In the genomic region with DNA sequence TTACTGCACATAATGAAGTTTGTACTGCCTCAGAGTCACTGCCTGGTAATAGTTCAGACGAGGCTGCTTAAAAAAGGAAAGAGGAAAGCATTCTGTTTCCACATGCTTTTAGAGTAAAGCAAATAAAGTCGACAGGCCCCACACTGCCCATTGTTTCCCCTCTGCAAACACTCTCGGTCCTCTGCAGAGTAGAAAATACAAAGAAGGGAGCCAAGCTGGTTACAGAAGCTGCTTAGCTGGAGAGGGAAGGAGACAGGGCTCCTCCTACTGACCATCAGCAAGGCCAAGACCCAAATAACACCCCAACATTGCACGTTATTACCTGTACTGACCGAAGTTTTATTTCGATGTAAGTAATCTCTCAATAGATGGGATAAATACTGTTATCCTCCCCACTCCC, we compare ENCODE assay signal across 16 mouse cellular contexts. TPM values are rescaled to one million over a fixed set of nuclear protein-coding genes. Genes with fewer than 3 reads are reported as not detected.
A peak's percentile ranks its signal among the peaks of the same experiment; 100 is the strongest.
DNase-seq lines count a peak whose midpoint lies in the region; ATAC-seq and TF ChIP-seq lines count a peak whose summit lies in the region.
"Had no signal": no experiment of that assay in that cellular context is flagged by ENCODE, and none has a peak within 500 bp of the region (broad histone marks: within the 10 kb centered on the region; RNA-seq: fewer than 3 reads in every experiment).

No protein-coding gene starts in this region.

- no peaks in the 10 kb centered on the region for H3K27me3 ChIP-seq in intestine, postnatal 0 days (replicated peaks; ENCODE audit: control insufficient read depth, insufficient read depth, low read length)
- H3K27me3 ChIP-seq in intestine, embryonic 15.5 days (replicated peaks), result no peaks in the 10 kb centered on the region
- H3K27me3 ChIP-seq: hindbrain, embryonic 15.5 days; limb, embryonic 13.5 days; neural tube, embryonic 12.5 days had no signal

- H3K9me3 ChIP-seq in intestine, postnatal 0 days (ENCODE audit: control insufficient read depth), result no peaks in the 10 kb centered on the region
- no peaks in the 10 kb centered on the region for H3K9me3 ChIP-seq in intestine, embryonic 15.5 days
- H3K9me3 ChIP-seq: hindbrain, embryonic 15.5 days; limb, embryonic 13.5 days; neural tube, embryonic 12.5 days had no signal

- no peak overlapping the region for H3K27ac ChIP-seq in intestine, postnatal 0 days (ENCODE audit: low read depth, low read length)
- no peak overlapping the region for H3K27ac ChIP-seq in intestine, embryonic 15.5 days
- H3K27ac ChIP-seq: hindbrain, embryonic 15.5 days; limb, embryonic 13.5 days; neural tube, embryonic 12.5 days had no signal

- no peak overlapping the region for H3K4me3 ChIP-seq in intestine, postnatal 0 days (ENCODE audit: low read depth, low read length)
- no peak overlapping the region for H3K4me3 ChIP-seq in intestine, embryonic 15.5 days (replicated peaks)
- H3K4me3 ChIP-seq: hindbrain, embryonic 15.5 days; limb, embryonic 13.5 days; neural tube, embryonic 12.5 days had no signal

- no peak for ATAC-seq in intestine, postnatal 0 days
- no peak for ATAC-seq in intestine, embryonic 15.5 days
- ATAC-seq: CD4-positive, CD25-positive, alpha-beta regulatory T cell, adult 4 months; forebrain, embryonic 14.5 days had no signal

- DNase-seq in NIH3T3 (ENCODE audit: low read depth), result peak; percentile 21
- peak; percentile 56 to 72 for DNase-seq in lung, adult 18-20 months
- peak; percentile 60 for DNase-seq in lung, postnatal 36 days
- DNase-seq in spleen, postnatal 14 days (ENCODE audit: low spot score in 2 of 2), result no peak
- no peak for DNase-seq in ovary, adult 18-20 months (ENCODE audit: low spot score)
- DNase-seq: adrenal gland, postnatal 10 days; cerebellum, adult 2 months; heart, adult 18-20 months; kidney, adult 8-10 months had no signal

- no peaks in the 10 kb centered on the region for H3K4me1 ChIP-seq in intestine, postnatal 0 days (replicated peaks; ENCODE audit: control insufficient read depth, insufficient read depth, low read length)
- H3K4me1 ChIP-seq in intestine, embryonic 15.5 days (replicated peaks), result no peaks in the 10 kb centered on the region
- H3K4me1 ChIP-seq: hindbrain, embryonic 15.5 days; limb, embryonic 13.5 days; neural tube, embryonic 12.5 days had no signal

- WGBS in intestine, postnatal 0 days, result 42% methylated on average over 6 of the region's 6 CpGs
- WGBS in intestine, embryonic 15.5 days, result 50% methylated on average over 6 of the region's 6 CpGs

- H3K9ac ChIP-seq in intestine, postnatal 0 days (ENCODE audit: low read depth, low read length), result no peak overlapping the region
- H3K9ac ChIP-seq in intestine, embryonic 15.5 days, result no peak overlapping the region
- H3K9ac ChIP-seq: limb, embryonic 13.5 days; neural tube, embryonic 12.5 days had no signal

- peaks cover 40% of the 10 kb centered on the region for H3K36me3 ChIP-seq in intestine, postnatal 0 days (ENCODE audit: control insufficient read depth, insufficient read depth)
- peaks cover 29% of the 10 kb centered on the region for H3K36me3 ChIP-seq in intestine, embryonic 15.5 days

- no peak overlapping the region for H3K4me2 ChIP-seq in intestine, postnatal 0 days (replicated peaks; ENCODE audit: low read depth)
- no peak overlapping the region for H3K4me2 ChIP-seq in intestine, embryonic 15.5 days (replicated peaks)
- H3K4me2 ChIP-seq: hindbrain, embryonic 15.5 days; limb, embryonic 13.5 days; neural tube, embryonic 12.5 days had no signal

- peak; percentile 44 for TF ChIP-seq CTCF in intestine, postnatal 0 days (IDR thresholded peaks at IDR 0.05; ENCODE audit: low read depth)

RNA-seq across cellular contexts. Expression of a gene that starts 3.0 kb away (rescaled TPM):
- polyA plus RNA-seq in intestine, postnatal 0 days (2015; fragmentation: Nextera tagmentation; extraction: Ambion mirVana), result 14.9 TPM in 2 replicates
- 54.4 and 54.5 TPM in 2 replicates for polyA plus RNA-seq in intestine, embryonic 15.5 days (2015; fragmentation: Nextera tagmentation; extraction: Ambion mirVana)

RNA-seq across cellular contexts. Expression of a gene that starts 23.6 kb away (rescaled TPM):
- polyA plus RNA-seq in intestine, postnatal 0 days (2015; fragmentation: Nextera tagmentation; extraction: Ambion mirVana), result 35.8 and 39.1 TPM in 2 replicates
- 20.2 and 20.9 TPM in 2 replicates for polyA plus RNA-seq in intestine, embryonic 15.5 days (2015; fragmentation: Nextera tagmentation; extraction: Ambion mirVana)

RNA-seq across cellular contexts. Expression of a gene that starts 55.7 kb away (rescaled TPM):
- 12.4 and 13.8 TPM in 2 replicates for polyA plus RNA-seq in intestine, postnatal 0 days (2015; fragmentation: Nextera tagmentation; extraction: Ambion mirVana)
- 16.9 and 18.3 TPM in 2 replicates for polyA plus RNA-seq in intestine, embryonic 15.5 days (2015; fragmentation: Nextera tagmentation; extraction: Ambion mirVana)

Comparison
In these comparisons a context has a peak if more than half of its experiments do, and no peak if none do; other contexts are left out.
1. DNase-seq: peak in NIH3T3 (single experiment), lung, adult 18-20 months (2 of 2) and lung, postnatal 36 days (single experiment); none in spleen, postnatal 14 days (0 of 2) and ovary, adult 18-20 months (single experiment).